Mouse (Mus musculus): ENCODE data around the gene Kifc1.

The Kifc1 gene

GRCm38 (mm10) chr17:33890533-33891059 is at the start of gene Kifc1:
Kifc1 (minus strand) TSS chr17:33890661.
- DNase-seq (ENCODE audit: low read depth, low spot score) = peak; percentile 100

- no peak for DNase-seq (ENCODE audit: low read depth, low spot score)
These were observed 48.3 kb upstream of the Kifc1 start for GRCm38 (mm10) chr17:33938783-33939182.

DNA sequence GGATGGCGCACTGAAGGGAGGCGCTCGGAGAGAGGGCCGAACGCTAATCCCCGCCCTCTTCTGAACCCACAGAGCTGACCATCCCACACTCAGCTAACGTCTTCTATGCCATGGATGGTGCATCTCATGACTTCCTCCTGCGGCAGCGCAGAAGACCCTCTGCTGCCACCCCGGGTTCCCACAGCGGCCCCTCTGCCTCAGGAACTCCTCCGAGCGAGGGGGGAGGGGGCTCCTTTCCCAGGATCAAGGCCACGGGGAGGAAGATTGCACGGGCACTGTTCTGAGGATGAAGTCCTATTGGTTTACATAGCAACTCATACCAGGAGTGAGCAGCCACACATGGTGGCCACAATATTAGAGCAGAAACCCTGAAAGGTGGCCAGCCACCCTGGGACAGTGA is 46.5 kb upstream of the Kifc1 start:
- DNase-seq (ENCODE audit: low read depth, low spot score) = no peak

DNA sequence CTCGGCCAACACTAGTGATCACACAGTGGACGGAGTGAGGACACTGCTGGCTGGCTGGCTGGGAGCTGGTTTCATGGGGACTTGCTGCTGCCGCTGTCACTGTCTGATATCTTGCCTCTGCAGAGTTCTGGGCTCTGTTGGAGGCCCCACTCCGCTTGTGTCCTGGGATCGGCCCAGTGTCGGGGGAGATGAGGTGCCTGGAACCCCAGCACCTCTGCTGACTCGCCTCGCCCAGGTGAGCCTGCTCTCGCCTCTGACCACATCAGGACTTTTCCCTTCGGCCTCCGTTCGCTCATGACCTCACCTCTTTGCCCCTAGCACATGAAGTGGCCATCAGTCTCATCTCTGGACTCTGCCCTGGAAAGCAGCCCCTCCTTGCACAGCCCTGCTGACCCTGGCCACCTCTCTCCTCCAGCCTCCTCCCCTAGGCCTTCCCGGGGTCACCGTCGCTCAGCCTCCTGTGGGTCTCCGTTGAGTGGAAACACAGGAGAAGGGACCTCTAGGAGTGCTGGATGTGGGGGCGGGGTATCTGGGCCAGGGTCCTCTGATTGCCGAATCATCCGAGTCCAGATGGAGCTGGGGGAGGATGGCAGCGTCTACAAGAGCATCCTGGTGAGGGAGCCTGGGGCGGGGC is 45.1 kb upstream of the Kifc1 start:
- no peak for DNase-seq (ENCODE audit: low read depth, low spot score)

GRCm38 (mm10) chr17:33932970-33933369 is 42.5 kb upstream of the Kifc1 start:
- no peak for DNase-seq (ENCODE audit: low read depth, low spot score)

- no peak for DNase-seq (ENCODE audit: low read depth, low spot score)
These were observed 42.0 kb upstream of the Kifc1 start for GRCm38 (mm10) chr17:33932448-33932847.

- no peak for DNase-seq (ENCODE audit: low read depth, low spot score)
These were observed 41.5 kb upstream of the Kifc1 start for GRCm38 (mm10) chr17:33931947-33932346.

DNA sequence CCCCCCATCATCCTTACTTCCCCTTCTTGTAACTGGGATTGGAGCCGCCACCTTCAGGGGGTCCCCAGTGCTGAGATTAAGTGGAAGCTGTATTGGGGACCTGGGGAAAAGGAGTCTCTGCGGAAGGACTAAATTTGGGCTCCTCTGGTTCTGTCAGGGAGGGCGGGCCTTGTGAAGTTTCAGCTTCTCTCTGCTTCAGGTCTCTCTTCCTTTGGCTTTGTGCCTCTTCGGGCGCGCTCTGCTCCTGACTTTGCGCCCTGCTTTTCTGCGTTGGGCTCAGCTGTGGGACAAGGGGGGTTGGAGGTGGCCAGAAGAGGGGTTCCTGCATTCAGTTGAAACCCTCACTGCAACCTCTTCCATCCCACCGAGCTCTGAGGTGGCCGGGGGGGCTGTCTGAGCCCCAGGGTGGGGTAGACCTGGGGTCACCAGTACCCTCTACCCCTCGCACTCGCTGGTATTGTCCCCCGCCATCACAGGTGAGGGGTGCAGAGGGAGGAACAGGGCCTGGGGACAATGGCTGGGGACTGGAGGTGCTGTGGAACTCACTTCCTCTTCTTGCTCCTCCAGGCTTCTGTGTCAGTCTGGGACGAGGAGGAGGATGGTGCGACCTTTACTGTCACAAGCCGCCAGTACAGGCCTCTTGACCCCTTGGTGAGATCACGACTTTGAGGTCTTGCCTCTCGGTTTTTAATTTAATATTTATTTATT is 40.9 kb upstream of the Kifc1 start:
- no peak for DNase-seq (ENCODE audit: low read depth, low spot score)

DNA sequence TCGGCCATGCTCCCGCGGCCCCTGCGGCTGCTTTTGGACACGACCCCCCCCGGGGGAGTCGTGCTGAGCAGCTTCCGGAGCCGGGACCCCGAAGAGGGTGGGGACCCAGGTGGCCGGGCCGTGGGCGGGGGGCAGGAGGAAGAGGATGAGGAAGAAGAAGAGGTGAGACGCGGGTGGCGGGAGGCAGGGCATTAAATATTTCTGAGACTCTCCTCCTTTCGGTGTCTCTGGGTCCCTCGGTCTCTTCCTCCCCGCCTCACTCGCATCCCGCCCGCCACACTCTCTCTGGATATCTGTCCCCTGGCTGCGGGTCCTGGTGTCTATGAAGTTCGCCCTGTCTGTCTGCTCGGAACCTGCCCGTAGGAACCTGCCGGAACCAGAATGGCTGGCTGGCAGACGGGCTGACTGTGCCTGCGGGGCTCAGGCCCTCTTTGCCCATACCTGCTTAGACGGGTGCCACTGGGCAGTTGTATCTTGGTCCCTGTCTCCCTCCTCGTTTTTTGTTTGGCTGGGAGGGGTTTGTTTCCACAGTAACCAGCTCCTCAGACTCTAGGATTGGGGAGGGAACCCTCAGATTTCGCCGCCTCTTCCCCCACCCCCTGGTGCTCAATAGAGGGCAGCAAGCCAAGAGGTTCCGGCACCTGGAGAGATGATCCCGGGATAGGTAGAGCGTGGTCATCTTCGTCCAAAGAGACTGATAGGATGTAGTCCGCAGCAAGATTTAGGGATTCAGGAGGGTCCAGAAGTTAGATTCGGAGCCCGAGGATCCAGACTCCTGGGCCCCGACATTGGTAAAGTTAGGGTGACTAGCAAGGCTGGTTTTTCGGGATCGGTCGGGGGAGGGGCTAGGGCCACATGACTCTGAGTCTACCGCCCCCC is 40.1 kb upstream of the Kifc1 start:
- peak; percentile 79 for DNase-seq (ENCODE audit: low read depth, low spot score)

DNA sequence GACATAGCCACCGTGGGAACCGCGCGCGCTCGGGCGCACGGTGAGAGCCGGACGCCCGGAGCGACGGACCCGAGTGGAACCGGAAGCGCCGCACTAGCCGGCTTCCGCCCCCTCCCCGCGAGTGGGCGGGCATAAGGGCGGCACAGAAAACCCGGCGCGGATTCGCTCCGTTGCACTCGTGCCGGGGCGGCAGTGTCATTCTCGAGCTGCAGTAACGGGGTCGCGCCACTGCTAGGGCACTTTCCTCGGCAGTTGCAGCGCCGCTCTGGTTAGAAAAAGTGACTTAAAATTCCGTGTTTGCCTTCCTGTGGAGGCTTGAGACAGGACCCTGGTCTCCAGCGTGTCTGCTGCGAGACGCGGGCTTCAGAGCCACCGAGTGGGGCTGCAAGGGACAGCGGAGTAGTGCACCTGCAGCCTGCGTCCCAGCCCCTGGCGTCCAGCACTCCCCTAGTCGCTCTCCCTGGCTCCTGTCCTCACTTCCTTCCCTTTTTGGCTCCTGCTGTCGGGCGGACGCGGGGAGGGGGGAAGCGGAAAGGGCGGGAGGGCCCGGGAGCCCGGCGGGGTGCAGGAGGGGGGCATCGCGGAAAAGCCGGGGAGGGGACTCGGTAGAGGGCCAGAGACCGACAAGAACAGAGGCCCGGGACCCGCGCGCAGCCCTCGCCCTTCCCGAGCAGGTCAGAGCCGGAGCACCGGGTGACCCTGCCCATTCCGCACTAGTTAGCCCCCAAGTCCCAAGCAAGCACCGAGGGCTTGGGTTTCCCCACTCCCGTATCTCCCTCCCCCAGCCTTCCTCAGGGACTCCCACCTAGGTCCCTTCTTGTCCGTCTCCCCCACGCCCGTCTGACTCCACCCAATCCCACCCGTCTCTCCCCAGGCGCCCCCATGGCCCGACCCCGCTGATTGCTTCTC is 39.2 kb upstream of the Kifc1 start, which contains the start of gene Rgl2:
Rgl2 (plus strand) TSS at position 173 of the 909 bp plus-strand sequence.
- peak; percentile 85 for DNase-seq (ENCODE audit: low read depth, low spot score)

GRCm38 (mm10) chr17:33928251-33928947 is 37.9 kb upstream of the Kifc1 start:
- no peak for DNase-seq (ENCODE audit: low read depth, low spot score)

GRCm38 (mm10) chr17:33926207-33926932 is 35.9 kb upstream of the Kifc1 start:
- peak; percentile 49 for DNase-seq (ENCODE audit: low read depth, low spot score)

DNA sequence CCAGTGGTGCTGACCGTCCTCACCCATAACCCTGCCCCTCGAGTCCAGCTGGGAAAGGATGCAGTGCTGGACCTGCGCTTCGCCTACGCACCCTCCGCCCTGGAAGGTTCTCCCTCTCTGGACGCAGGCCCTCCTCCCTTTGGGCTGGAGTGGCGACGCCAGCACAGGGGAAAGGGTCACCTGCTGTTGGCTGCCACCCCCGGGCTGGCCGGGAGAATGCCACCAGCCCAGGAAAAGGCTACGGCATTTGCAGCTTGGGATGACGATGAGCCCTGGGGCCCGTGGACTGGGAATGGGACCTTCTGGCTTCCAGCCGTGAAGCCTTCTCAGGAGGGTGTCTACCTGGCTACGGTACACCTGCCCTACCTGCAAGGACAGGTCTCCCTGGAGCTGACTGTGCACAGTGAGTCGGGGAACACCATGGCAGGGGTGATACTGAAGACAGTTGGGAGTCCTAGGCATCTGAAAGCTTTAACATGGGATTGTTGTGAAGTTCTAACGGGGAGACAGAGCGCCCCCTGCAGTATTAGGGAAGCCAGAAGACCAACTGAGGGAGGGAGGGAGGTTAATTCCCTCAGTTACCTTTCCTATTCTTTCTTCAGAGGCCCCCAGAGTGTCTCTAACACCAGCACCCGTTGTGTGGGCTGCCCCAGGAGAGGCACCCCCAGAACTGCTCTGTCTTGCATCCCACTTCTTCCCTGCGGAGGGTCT is 35.1 kb upstream of the Kifc1 start:
- no peak for DNase-seq (ENCODE audit: low read depth, low spot score)

DNA sequence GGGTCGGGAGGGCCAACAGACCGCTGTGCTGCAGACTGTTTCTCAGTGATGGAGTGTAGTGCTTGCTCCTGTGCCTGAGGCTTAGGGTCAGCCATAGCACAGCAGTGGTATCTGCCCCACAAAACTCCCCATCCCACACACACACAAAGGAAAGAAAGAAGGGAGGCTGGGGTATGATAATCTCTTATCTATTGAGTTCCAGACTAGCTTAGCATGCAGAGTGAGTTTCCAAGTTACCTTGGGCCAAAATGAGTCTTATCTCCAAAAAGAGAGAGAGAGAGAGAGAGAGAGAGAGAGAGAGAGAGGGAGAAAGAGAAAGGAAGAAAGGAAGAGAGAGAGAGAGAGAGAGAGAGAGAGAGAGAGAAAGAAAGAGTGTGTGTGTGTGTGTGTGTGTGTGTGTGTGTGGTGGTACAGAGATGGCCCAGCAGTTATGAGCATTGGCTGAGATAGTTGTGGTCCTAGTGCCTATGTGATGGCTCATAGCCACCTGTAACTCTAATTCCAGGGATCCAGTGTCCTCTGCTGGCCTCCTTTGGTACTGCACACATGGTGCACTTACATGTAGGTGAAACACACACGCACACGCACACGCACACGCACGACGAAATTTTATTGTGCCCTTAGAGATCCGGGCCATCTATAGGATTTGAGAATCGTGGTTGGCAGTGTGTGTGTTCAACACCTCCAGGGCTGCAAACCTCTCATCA is 34.3 kb upstream of the Kifc1 start:
- DNase-seq (ENCODE audit: low read depth, low spot score) = peak; percentile 78

GRCm38 (mm10) chr17:33921361-33921760 is 30.9 kb upstream of the Kifc1 start:
- no peak for DNase-seq (ENCODE audit: low read depth, low spot score)

GRCm38 (mm10) chr17:33920282-33921097 is 30.0 kb upstream of the Kifc1 start:
- peak; percentile 95 for DNase-seq (ENCODE audit: low read depth, low spot score)
